Mouse (Mus musculus): ENCODE results near the gene Itpr1.
A peak's percentile ranks its signal among the peaks of the same experiment; 100 is the strongest.

Gene Itpr1

DNA sequence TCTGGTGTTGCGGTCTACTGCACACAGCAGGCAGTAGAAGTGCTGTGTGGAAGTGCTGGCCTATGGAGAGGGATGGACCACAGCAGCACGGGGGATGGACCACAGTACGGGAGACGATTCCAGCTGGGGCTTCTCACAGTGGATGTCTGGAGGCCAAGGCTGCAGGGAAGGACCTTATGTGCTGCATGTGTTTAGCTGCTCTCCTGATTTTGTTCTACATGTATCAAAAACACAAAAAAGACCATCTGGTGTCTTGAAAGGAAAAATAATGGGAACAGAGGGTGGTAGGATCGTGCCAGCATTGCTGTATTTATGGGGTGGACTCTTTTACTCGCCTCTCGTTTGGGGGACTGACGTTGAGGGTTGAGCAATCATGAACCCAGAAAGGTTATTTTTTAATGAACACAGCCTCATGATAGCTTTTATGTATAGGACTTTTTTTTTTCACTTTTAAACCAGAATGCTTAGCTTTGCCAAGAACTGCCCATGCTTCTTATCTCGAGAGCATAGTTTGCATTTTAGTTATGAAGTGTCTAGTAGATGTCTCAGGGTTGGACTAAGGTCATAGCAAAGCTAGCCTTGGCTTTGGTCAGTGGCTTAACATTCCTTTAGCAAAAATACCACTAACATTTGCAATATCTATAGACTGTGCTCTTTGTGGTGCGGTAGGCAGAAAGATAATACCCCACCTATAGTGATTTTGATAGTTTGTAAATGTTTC, 61.6 kb downstream of the Itpr1 start:
- DNase-seq (ENCODE audit: inconsistent age in 2 of 2, low spot score in 1 of 2): no peak

GRCm38 (mm10) chr6:108276880-108277507, 64.1 kb downstream of the Itpr1 start:
- DNase-seq (ENCODE audit: inconsistent age in 2 of 2, low spot score in 1 of 2): no peak

DNA sequence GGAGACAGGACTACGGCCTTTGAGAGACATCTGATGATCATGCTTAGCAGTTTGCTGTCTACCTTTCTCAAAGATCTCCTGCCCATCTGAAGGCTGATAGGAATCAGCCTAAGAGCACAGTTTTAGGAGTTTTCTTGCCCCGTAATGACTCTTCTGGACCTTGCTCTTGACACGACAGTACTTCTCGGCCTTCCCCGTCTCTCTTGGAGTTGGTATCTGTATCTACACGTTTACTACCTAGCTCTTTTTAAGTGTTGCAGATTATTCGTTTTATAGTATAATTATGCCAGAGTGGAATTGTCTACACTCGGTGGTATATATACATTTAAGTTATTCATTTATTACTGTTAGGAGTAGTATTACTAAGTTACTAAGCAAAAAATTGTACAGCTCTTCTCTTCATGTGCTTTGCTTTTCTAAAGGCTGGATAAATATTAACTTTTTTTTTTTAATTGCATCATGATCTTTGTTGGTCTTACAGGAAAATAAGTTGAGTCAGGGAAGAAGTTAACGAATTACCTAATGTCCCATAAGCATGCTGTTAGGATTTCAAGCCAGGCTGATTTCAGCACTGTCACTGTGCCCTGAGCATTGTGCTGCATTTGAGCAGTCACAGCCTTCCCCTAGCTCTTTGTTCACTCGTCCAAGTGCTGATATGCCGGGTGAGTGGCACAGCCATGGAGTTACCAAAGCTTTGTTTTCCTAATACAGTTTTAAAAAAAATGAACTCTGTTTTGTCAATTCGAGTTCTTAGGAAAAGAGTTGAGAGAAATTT, 64.9 kb downstream of the Itpr1 start:
- DNase-seq (ENCODE audit: inconsistent age in 2 of 2, low spot score in 1 of 2): no peak

DNA sequence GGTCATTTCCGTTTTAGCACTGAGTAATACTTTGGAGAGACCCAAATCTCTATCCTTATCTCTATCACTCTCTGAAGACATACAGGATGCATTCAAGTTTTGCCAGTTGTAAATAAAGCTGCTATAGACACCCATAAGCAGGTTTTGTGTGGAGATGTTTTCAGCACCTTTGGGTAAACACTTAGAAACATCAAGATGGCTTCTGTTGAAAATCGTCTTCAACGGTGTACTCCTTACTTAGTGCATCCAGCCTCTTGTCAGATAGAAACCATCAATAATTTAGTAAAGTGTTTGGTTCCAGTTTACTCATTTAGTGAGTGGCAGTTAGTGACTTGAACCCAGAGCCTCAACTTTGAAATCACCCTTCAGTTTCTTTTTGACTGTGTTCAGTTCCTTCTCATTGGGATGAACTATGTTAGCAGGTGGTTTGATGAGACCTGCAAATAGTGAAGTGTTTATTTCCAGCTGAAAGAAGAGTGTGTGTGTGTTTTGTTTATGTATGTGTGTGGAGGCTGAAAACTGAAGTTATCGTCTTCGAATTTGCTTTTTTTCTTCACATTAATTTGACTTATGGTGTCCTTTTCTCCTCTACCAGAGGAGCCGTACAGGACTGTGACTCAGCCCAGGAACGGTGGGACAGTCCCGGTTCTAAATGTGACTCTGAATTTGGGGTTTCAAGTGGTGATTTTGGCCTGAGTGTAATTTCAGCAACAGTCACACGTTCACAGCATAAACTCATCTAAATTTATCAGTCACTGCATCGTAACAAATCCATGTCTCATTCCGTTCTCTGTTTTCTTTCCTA, 66.1 kb downstream of the Itpr1 start:
- DNase-seq (ENCODE audit: inconsistent age in 2 of 2, low spot score in 1 of 2): no peak

- DNase-seq (ENCODE audit: inconsistent age in 2 of 2, low spot score in 1 of 2): no peak
These were observed 69.2 kb downstream of the Itpr1 start for GRCm38 (mm10) chr6:108282131-108282530.

DNA sequence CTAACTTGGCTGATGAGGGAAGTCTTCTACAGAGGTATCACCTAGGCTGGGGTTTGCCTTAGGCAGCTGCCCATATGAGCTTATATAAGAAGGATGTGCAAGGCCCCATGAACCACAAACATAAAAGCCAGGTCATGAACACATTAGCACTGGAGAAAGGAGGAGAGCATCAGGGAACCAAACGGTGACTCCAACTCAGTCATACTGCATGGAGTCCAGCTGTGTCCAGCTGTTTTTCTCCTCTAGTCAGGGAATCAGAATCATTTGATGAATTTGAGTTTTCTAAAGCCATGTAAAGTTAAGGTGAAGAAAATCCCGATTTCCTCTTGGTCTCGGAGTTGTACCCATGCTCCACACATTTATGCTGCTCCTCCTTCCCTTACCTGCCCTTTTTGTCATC, 69.7 kb downstream of the Itpr1 start:
- no peak for DNase-seq (ENCODE audit: inconsistent age in 2 of 2, low spot score in 1 of 2)

- no peak for DNase-seq (ENCODE audit: inconsistent age in 2 of 2, low spot score in 1 of 2)
These were observed 71.8 kb downstream of the Itpr1 start for GRCm38 (mm10) chr6:108284688-108285087.

DNA sequence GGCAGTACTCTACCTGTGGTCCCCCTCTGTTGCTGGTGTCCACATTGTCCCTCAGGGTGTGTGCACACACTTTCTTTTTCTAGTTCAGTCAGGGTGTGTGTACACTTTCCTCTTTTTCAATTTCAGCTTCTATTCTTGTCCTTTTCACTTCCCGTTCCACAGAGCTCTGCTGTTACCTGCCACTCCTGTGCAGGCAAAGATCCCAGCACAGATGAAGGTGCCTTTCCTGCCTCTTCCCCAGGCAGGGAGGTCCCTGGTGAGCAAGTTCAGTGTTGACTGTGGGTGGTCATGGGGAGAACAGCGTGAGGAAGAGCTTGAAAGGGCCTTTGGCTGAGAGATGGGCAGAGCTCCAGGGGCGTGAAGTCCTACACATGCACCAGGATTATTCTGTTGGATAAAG, 76.1 kb downstream of the Itpr1 start:
- peak in 1 of 2 experiments; percentile 49 for DNase-seq (ENCODE audit: inconsistent age in 2 of 2, low spot score in 1 of 2)

- DNase-seq (ENCODE audit: inconsistent age in 2 of 2, low spot score in 1 of 2): no peak
These were observed 78.1 kb downstream of the Itpr1 start for GRCm38 (mm10) chr6:108290978-108291377.

DNA sequence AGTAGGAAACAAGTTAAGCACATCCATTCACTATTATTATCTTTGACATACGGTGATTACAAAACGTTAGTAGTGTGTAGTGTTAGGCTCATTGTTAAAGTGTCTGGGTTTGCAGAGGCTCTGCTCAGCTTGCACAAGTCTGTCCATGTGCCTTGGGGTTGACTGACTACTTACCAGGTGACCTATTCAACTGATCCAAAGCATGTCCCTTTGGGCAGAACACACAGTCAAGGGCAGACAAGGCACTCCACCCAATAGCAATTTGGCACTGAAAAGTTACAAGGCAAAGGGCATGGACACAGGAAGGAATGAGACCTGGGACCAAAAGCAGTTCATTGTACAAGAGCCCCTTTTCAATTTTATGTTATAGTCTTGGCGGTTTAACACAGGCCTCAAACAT, 78.7 kb downstream of the Itpr1 start:
- no peak for DNase-seq (ENCODE audit: inconsistent age in 2 of 2, low spot score in 1 of 2)

GRCm38 (mm10) chr6:108301856-108302255, 89.0 kb downstream of the Itpr1 start:
- no peak for DNase-seq (ENCODE audit: inconsistent age in 2 of 2, low spot score in 1 of 2)

- DNase-seq (ENCODE audit: inconsistent age in 2 of 2, low spot score in 1 of 2): peak in 1 of 2 experiments; percentile 52
These were observed 91.0 kb downstream of the Itpr1 start for GRCm38 (mm10) chr6:108303619-108304567.

DNA sequence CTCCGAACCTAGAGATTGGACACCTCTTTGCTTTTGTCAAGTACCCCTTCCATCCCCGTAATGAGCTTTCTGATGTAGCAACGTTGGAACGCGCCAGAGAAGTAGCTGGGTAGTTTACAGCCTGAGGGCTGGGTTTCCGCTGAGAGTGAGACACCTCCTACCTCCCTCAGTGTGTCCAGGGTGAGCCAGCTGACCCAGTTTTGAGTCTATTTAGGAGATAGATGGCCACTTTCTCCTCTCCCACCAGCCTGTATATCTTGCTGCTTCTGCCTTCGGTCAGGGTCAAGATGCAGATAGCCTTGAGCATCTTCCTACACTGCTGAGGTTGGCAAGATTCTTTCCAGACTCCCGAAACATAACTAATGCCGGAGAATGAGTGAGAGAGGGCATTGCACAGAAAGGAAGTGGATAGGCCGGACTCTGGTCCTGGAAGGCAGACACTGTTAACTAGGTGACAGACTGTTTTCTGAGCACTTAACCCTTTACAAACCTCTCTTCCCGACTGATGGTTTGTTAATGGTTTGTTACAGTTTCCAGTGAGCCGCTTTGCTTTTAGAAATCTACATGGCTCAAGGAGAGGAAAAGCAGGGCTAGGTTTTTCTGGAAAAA, 92.4 kb downstream of the Itpr1 start:
- DNase-seq (ENCODE audit: inconsistent age in 2 of 2, low spot score in 1 of 2): peak; percentile 40 to 80

GRCm38 (mm10) chr6:108306240-108306639, 93.3 kb downstream of the Itpr1 start:
- DNase-seq (ENCODE audit: inconsistent age in 2 of 2, low spot score in 1 of 2): peak; percentile 72 to 88

DNA sequence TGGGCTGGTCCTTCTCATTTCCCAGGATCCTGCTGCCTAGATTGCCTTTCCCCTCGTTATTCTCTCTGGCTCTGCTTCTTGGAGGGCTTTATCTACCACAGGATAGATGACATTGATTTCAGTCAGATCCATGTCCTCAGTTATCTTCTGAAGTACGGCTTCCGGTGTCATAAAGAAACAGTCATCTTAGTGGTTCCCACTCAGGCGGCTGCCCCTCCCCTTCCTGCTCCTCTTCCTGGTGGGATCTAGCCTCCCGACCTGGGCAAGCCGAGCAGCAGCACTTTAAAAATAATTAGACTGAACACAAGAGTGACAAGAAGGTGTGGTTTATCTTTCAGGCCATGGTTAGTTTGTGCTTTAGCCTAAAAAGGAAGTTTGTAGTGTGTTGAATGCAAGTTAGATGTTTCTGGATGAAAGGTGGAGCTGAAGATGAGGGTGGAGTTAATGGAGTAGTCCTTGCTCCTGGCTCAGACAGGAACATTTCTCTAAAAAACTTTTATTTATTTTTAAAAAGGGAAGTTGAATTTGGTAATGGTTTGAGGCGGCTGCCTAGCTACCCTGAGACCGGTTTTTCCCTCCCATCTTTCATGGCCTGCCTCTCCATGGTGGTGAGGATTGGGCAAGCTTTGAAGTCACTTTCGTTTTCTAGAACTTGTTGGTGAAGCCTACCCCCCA, 94.2 kb downstream of the Itpr1 start:
- peak; percentile 20 to 46 for DNase-seq (ENCODE audit: inconsistent age in 2 of 2, low spot score in 1 of 2)

DNA sequence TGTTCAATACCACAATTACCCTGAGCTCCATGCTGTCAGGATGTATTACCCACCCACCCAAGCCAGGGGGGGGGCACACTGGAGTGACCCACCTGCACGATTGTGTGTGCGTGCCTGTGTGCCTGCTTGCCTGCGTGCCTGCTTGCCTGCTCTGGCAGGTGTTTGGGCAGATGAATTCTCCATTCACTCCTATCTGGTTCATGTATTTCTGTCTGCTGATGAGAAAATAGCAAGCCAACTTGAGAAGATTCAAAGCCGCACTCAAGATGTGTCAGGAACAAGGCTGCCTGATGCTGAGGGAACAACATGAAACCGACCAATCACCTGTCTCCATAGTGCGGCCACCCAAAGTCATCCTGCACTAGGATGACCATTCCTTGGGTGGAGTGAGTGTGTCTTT, 94.9 kb downstream of the Itpr1 start:
- DNase-seq (ENCODE audit: inconsistent age in 2 of 2, low spot score in 1 of 2): no peak

DNA sequence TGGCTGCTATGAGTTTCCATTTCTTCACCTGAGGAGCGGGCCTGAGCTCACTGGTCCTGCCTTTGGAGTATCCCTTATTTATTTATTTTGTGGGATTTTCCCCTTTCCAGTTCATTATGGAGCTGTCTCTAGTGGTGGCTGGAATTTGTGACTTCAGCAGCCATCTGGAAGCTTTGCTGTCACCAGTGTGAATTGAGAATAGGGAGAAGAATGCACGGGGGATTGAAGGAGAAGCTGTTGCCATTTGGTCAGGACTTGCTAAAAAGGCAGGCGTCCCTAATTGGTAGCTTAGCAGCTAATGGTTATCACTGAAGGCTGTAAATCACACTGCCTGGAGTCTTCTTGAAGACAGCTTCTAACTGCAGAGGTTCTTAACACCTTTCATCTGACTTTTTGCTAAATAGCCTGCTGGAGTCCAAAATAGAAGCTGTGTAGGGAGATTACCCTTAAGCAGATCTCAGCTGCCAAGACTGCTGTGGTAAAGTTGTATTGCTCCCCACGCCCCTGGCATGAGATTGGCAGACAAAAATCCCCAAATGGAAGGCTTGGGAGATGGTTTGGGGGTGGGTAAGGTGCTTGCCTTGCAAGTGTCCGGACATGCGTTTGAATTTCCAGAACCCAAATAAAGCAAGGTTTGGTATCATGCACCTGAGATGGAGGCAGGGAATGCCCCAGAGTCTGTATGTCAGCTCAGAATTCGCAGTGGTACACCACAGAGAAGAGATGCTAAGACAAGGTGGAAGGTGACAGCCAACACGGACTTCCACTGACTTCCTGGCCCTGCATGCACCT, 96.7 kb downstream of the Itpr1 start:
- DNase-seq (ENCODE audit: inconsistent age in 2 of 2, low spot score in 1 of 2): no peak

DNA sequence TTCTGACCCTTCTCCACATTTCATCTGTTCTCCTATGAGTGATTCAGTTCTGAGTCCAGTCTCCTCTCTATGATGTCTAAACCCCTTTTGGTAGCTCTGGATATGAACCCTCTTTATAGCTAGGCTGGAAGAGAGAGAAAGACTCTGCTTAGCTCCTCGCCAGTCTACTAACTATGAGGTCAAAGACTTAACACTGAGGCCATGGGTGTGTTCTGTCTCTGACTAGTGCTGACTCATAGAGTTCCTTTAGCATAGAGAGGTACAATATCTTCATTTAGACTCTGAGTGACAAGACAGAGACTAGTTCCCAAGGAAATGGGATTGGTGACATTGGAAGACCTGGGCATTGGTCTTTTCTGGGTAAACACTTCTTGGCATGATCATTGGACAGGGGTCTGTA, 100.2 kb downstream of the Itpr1 start:
- DNase-seq (ENCODE audit: inconsistent age in 2 of 2, low spot score in 1 of 2): peak in 1 of 2 experiments; percentile 52

All from adrenal gland, adult (tissue).